Mouse (Mus musculus) C2C12 (cell line): ENCODE measurements around the gene Cspg4.

ENCODE experiments used
- CEBPB ChIP-seq: IDR thresholded peaks from one replicate; pipeline ENCODE4 v1.6.1; 2011; ENCODE audit warnings: low read depth, mild to moderate bottlenecking, control low read depth, moderate library complexity
- CTCF ChIP-seq: IDR thresholded peaks from one replicate; pipeline ENCODE4 v1.5.1; 2011; ENCODE audit not compliant: control insufficient read depth, insufficient read depth, insufficient read length
- FOSL1 ChIP-seq: IDR thresholded peaks from one replicate; pipeline ENCODE4 v1.8.0; 2011; ENCODE audit warnings: mild to moderate bottlenecking, low read length; ENCODE audit not compliant: poor library complexity, insufficient read depth, severe bottlenecking
- MAX ChIP-seq: IDR thresholded peaks from one replicate; pipeline ENCODE4 v1.6.1; 2011; ENCODE audit warnings: mild to moderate bottlenecking, control low read depth
- MYOG ChIP-seq: IDR thresholded peaks from one replicate; pipeline ENCODE4 v1.6.1; 2011; ENCODE audit not compliant: control insufficient read depth, insufficient read length; ENCODE audit errors: extremely low read depth
- USF1 ChIP-seq: IDR thresholded peaks from one replicate; pipeline ENCODE4 v1.6.1; 2011; ENCODE audit warnings: low read depth, mild to moderate bottlenecking, control low read depth, moderate library complexity

DNA sequence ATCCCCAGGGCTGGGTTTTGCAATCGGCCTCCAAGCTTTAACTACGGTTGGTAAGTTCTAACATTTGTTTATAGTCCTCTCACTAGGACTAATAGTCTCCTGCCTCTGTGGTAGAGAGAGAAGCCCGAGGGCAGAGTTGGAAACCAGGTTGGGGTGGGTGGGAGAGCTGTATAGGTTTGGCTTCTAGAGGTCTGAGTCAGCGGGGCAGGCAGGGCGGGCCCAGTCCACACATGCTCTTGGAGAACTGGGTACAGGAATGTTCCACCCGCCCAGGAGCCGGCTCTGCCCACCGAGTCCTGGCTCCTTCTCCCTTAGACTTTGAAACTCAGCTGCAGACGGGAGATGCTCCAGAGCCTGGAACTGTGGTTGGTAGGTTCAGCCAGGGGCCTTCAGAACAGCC is 49.2 kb downstream of the Cspg4 start:
- TF ChIP-seq USF1 (no peak), CTCF (no peak), FOSL1 (no peak), MAX (no peak), CEBPB (no peak), MYOG (no peak)
